Mouse (Mus musculus) embryonic facial prominence, embryonic 15.5 days (tissue): ENCODE results near the gene Atp13a2. TPM values are rescaled to one million over a fixed set of nuclear protein-coding genes. Genes with fewer than 3 reads are reported as not detected.

ENCODE experiments used
- ATAC-seq: fragments of 200-750 bp; cut with Nextera tagmentation; 2 replicates; pipeline ENCODE4 v1.8.0; 2017; ENCODE audit warnings: low read depth, moderate TSS enrichment; ENCODE audit not compliant: insufficient number of reproducible peaks, low FRiP score, low TSS enrichment
- H3K27ac ChIP-seq: fragments of 300-500 bp; sonication (generic); replicated peaks from 2 replicates; pipeline ENCODE4 v1.5.1; 2015; ENCODE audit warnings: mild to moderate bottlenecking, inconsistent platforms
- H3K27me3 ChIP-seq: fragments of 300-500 bp; sonication (generic); 2 replicates; pipeline ENCODE4 v1.6.1; 2015; ENCODE audit warnings: inconsistent platforms
- H3K36me3 ChIP-seq: fragments of 300-500 bp; sonication (generic); 2 replicates; pipeline ENCODE4 v1.6.1; 2015; ENCODE audit warnings: mild to moderate bottlenecking, inconsistent platforms
- H3K4me1 ChIP-seq: fragments of 300-500 bp; sonication (generic); 2 replicates; pipeline ENCODE4 v1.6.1; 2015; ENCODE audit warnings: inconsistent platforms
- H3K4me2 ChIP-seq: fragments of 300-500 bp; sonication (generic); replicated peaks from 2 replicates; pipeline ENCODE4 v1.6.1; 2015; ENCODE audit warnings: mild to moderate bottlenecking, inconsistent platforms
- H3K4me3 ChIP-seq: fragments of 300-500 bp; sonication (generic); replicated peaks from 2 replicates; pipeline ENCODE4 v1.5.1; 2015; ENCODE audit warnings: mild to moderate bottlenecking, inconsistent platforms
- H3K9ac ChIP-seq: fragments of 300-500 bp; sonication (generic); 2 replicates; pipeline ENCODE4 v1.6.1; 2015; ENCODE audit warnings: inconsistent platforms
- H3K9me3 ChIP-seq: fragments of 300-500 bp; sonication (generic); replicated peaks from 2 replicates; pipeline ENCODE4 v1.6.1; 2016; ENCODE audit warnings: inconsistent platforms
- WGBS: fragments of 180-500 bp; shearing (Covaris S2); methylation state at CpG from one replicate; pipeline ENCODE4 v1.1.7; 2015; 5-methylcytosine and 5-hydroxymethylcytosine counted together
- polyA plus RNA-seq: library from polyadenylated mRNA; unstranded; fragments of >200 nt; fragmentation: Nextera tagmentation; extraction: Ambion mirVana; gene quantifications from 2 replicates; pipeline ENCODE4 v1.2.1, GENCODE M21; 2015

The Atp13a2 gene
- polyA plus RNA-seq, 1 experiment from 2014 or later, result 48.1 TPM

- peaks cover 4% of the 10 kb centered on the region; the same call in 1 of the 2 replicates for H3K4me1 ChIP-seq
- WGBS, result 81% methylated on average over 18 of the region's 18 CpGs
- no peaks in the 10 kb centered on the region for H3K36me3 ChIP-seq
- ATAC-seq, result no peak
- H3K9me3 ChIP-seq, result no peaks in the 10 kb centered on the region
- H3K27me3 ChIP-seq, result no peaks in the 10 kb centered on the region
- no peak overlapping the region for H3K9ac ChIP-seq
- H3K4me2 ChIP-seq, result no peak overlapping the region
- H3K4me3 ChIP-seq, result no peak overlapping the region
- no peak overlapping the region for H3K27ac ChIP-seq
Observed at GRCm38 (mm10) chr4:140951861-140952641, 34.6 kb upstream of the Atp13a2 start.

GRCm38 (mm10) chr4:140957131-140957702 is 29.5 kb upstream of the Atp13a2 start:
- H3K9me3 ChIP-seq, result no peaks in the 10 kb centered on the region
- peaks cover 32% of the 10 kb centered on the region for H3K4me1 ChIP-seq
- peak overlapping the region; percentile 49 for H3K4me3 ChIP-seq
- H3K4me2 ChIP-seq, result peak overlapping the region; percentile 82
- WGBS, result 4% methylated on average over 17 of the region's 17 CpGs
- no peak for ATAC-seq
- no peaks in the 10 kb centered on the region for H3K27me3 ChIP-seq
- no peaks in the 10 kb centered on the region for H3K36me3 ChIP-seq
- peak overlapping the region; percentile 29; the same call in 1 of the 2 replicates for H3K9ac ChIP-seq
- peak overlapping the region; percentile 52 for H3K27ac ChIP-seq

DNA sequence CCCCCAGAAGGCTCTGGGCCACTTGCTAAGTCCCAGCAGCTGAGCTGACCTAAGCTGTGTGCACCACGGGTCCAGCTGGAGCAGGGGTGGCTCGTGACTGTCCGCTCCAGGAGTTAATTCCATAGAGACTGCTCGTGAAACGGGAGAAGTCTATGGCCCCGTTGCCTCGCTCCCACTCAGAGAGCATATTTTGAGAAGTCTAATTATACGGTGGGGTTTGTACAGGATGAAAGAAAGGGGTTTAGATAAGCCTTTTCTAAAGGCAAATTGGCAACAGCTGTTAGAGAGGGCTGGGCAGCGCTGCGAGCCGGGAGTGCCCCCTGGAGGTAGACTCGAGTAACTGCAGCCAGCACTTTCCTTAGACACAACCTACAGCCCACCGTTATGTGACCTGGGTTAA is 28.9 kb upstream of the Atp13a2 start:
- H3K4me2 ChIP-seq, result peak overlapping the region; percentile 82
- peak overlapping the region; percentile 49 for H3K4me3 ChIP-seq
- ATAC-seq, result peak; percentile 67
- peak overlapping the region; percentile 52 for H3K27ac ChIP-seq
- peak overlapping the region; percentile 29 for H3K9ac ChIP-seq
- no peaks in the 10 kb centered on the region for H3K27me3 ChIP-seq
- H3K9me3 ChIP-seq, result no peaks in the 10 kb centered on the region
- H3K36me3 ChIP-seq, result no peaks in the 10 kb centered on the region
- WGBS, result under 1% methylated on average over 13 of the region's 13 CpGs
- peaks cover 37% of the 10 kb centered on the region for H3K4me1 ChIP-seq

- H3K4me2 ChIP-seq, result peak overlapping the region; percentile 82; the same call in 1 of the 2 replicates
- 48% methylated on average over 6 of the region's 6 CpGs for WGBS
- no peak overlapping the region for H3K9ac ChIP-seq
- H3K9me3 ChIP-seq, result no peaks in the 10 kb centered on the region
- H3K27ac ChIP-seq, result no peak overlapping the region
- no peaks in the 10 kb centered on the region for H3K27me3 ChIP-seq
- peaks cover 40% of the 10 kb centered on the region for H3K4me1 ChIP-seq
- ATAC-seq, result no peak
- H3K4me3 ChIP-seq, result no peak overlapping the region
- no peaks in the 10 kb centered on the region for H3K36me3 ChIP-seq
Observed at GRCm38 (mm10) chr4:140958319-140958718, 28.4 kb upstream of the Atp13a2 start.

- WGBS, result 81% methylated on average over 7 of the region's 7 CpGs
- H3K27me3 ChIP-seq, result no peaks in the 10 kb centered on the region
- no peak overlapping the region for H3K9ac ChIP-seq
Observed at GRCm38 (mm10) chr4:140959128-140959679, 27.5 kb upstream of the Atp13a2 start.

DNA sequence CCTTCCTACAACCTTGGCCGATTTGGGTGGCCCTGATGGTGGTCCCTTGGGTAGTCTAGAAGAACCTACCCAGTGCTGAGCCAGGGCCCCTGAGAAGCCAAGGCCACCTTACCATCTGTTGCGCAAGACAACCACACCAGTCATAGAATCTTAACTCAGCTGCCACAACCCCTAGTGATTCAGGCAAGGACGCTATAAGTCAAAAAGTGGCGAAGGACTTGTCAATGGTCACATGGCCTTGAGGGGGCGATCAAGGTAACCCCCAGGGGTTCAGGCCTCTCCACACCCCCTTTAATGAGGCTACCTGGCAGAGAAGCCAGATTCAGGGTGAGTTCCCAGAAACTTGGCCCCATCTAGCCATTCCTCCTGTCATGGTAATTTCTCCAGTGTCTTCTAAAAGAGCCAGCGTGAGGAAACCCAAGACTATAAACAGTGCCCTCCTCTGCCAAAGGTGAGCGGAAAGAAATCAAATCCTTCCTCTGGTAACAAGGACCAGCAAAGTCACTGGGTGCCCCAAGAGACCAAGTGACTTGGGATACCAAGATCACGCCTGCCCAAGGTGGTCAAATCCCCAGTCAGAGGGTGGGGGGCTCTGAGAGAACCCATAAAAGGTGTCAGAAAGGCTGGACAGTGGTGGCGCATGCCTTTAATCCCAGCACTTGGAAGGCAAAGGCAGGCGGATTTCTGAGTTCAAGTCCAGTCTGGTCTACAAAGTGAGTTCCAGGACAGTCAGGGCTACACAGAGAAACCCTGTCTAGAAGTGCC is 26.8 kb upstream of the Atp13a2 start:
- no peak for ATAC-seq
- Histone ChIP-seq H3K27ac (no peak overlapping the region), H3K4me1 (peaks cover 50% of the 10 kb centered on the region), H3K36me3 (no peaks in the 10 kb centered on the region), H3K9me3 (no peaks in the 10 kb centered on the region), H3K4me3 (no peak overlapping the region; the same call in 1 of the 2 replicates), H3K9ac (no peak overlapping the region), H3K27me3 (no peaks in the 10 kb centered on the region), H3K4me2 (peak overlapping the region; percentile 90; the same call in 1 of the 2 replicates)
- 77% methylated on average over 10 of the region's 10 CpGs for WGBS

More at GRCm38 (mm10) chr4:140959128-140959679, 27.5 kb upstream of the Atp13a2 start:
- Histone ChIP-seq H3K27ac (no peak overlapping the region), H3K36me3 (no peaks in the 10 kb centered on the region), H3K4me3 (no peak overlapping the region), H3K4me1 (peaks cover 45% of the 10 kb centered on the region), H3K9me3 (no peaks in the 10 kb centered on the region), H3K4me2 (no peak overlapping the region)
- ATAC-seq, result no peak

DNA sequence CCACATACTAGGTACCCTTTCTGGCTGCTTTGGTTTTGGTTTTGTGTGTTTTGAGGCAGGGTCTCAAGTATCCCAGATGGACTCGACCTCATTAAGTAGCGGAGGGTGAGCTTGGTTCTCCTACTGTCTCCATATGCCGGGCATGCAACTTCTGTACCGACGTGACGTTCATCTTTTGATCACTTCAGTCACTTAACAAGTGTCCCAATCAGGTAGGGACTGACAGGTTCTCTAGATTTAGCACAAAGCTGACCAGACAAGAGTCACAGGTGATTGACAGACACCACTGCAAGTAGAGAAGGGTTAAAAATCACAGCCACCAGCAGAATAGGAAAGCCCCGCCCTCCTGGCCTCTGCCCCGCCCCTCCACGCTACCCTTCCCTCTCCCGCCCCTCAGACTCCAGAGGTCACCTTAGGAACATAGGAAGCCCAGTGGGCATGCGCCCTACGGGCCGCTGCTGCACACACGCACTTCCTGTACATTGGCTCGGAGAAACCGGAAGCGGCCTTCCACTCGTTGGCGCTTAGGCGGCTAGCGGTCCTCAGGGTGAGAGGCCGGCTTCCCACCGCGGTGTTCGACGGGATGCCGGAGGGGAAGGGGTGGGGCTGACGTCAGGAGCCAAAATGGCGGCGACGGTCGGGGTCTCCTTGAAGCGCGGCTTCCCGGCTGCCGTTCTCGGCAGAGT is 25.7 kb upstream of the Atp13a2 start, which contains the start of gene Sdhb:
Gene Sdhb (plus strand): TSS at position 423 of the 686 bp plus-strand sequence.
- Histone ChIP-seq H3K4me2 (peak within 1 kb of the TSS; percentile 90), H3K9me3 (no peaks in the 10 kb centered on the region), H3K27ac (peak within 1 kb of the TSS; percentile 85), H3K4me1 (peaks cover 51% of the 10 kb centered on the region), H3K36me3 (0 out of 2 replicates have a peak, but pooled peaks cover 1% of the 10 kb centered on the region), H3K4me3 (peak within 1 kb of the TSS; percentile 94), H3K9ac (peak within 1 kb of the TSS; percentile 90), H3K27me3 (no peaks in the 10 kb centered on the region)
- ATAC-seq, result peak; percentile 95
- 2% methylated on average over 37 of the region's 37 CpGs for WGBS

- Histone ChIP-seq H3K36me3 (peaks cover 8% of the 10 kb centered on the region; the same call in 1 of the 2 replicates), H3K4me1 (peaks cover 51% of the 10 kb centered on the region), H3K4me2 (peak overlapping the region; percentile 90), H3K9ac (peak overlapping the region; percentile 90), H3K9me3 (no peaks in the 10 kb centered on the region), H3K27ac (peak overlapping the region; percentile 85), H3K4me3 (peak overlapping the region; percentile 94), H3K27me3 (no peaks in the 10 kb centered on the region)
- peak; percentile 27; the same call in 1 of the 2 replicates for ATAC-seq
- WGBS, result 1% methylated on average over 38 of the region's 38 CpGs
Observed at GRCm38 (mm10) chr4:140961467-140962206, 25.0 kb upstream of the Atp13a2 start.

GRCm38 (mm10) chr4:140962207-140962909 is 24.3 kb upstream of the Atp13a2 start:
- Histone ChIP-seq H3K4me3 (peak overlapping the region; percentile 94), H3K27ac (peak overlapping the region; percentile 85; the same call in 1 of the 2 replicates), H3K36me3 (peaks cover 11% of the 10 kb centered on the region; the same call in 1 of the 2 replicates), H3K27me3 (no peaks in the 10 kb centered on the region), H3K4me1 (peaks cover 44% of the 10 kb centered on the region), H3K4me2 (peak overlapping the region; percentile 90), H3K9ac (peak overlapping the region; percentile 90; the same call in 1 of the 2 replicates), H3K9me3 (no peaks in the 10 kb centered on the region)
- no peak for ATAC-seq
- WGBS, result 69% methylated on average over 8 of the region's 8 CpGs
